Mouse (Mus musculus): Measurements from ENCODE around the gene Bbip1. TPM values are rescaled to one million over a fixed set of nuclear protein-coding genes. Genes with fewer than 3 reads are reported as not detected.
A peak's percentile ranks its signal among the peaks of the same experiment; 100 is the strongest.

Gene Bbip1
- polyA plus RNA-seq, 1 experiment: 31.0 TPM

DNA sequence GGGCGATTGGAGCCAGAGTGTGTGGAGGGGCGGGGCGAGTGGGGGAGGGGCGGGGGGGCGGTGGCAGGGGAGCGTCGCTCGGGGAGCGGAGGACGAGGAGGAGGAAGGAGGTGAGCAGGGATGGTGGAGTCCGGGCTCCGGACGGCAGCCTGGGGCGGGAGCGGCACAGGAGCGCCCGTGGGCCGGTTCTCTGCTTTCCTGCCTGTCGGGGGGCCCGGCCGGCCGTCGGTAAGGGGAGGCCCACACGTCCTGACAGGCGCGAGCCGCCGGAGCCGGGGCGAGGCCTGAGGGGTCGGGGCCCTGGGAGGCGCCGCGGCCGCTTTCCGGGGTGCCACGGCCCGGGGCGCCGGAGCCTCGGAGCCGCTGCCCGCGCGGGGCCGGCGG is 351 bp upstream of the Bbip1 start:
- peak overlapping the region; percentile 98 for H3ac ChIP-seq (ENCODE audit: control insufficient read depth, insufficient read length)
- TF ChIP-seq POLR2AphosphoS2 (IDR thresholded peaks at IDR 0.05; ENCODE audit: insufficient read length, low read depth) (peak; percentile 86), USF1 (IDR thresholded peaks at IDR 0.05; ENCODE audit: low read depth) (no peak), SRF (IDR thresholded peaks at IDR 0.05; ENCODE audit: control insufficient read depth, insufficient read length, low read depth) (no peak), POLR2A (IDR thresholded peaks at IDR 0.05; ENCODE audit: insufficient read length, low read depth) (peak; percentile 85)
- H3K4me3 ChIP-seq: peak overlapping the region; percentile 62
- no peak overlapping the region for H3K4me2 ChIP-seq (ENCODE audit: low read depth)
- H3K27me3 ChIP-seq (ENCODE audit: control insufficient read depth, insufficient read depth, insufficient read length): no peaks in the 10 kb centered on the region
- H3K79me2 ChIP-seq (ENCODE audit: control insufficient read depth, insufficient read depth): peaks cover 45% of the 10 kb centered on the region
- H3K36me3 ChIP-seq (ENCODE audit: control insufficient read depth, insufficient read depth): no peaks in the 10 kb centered on the region

DNA sequence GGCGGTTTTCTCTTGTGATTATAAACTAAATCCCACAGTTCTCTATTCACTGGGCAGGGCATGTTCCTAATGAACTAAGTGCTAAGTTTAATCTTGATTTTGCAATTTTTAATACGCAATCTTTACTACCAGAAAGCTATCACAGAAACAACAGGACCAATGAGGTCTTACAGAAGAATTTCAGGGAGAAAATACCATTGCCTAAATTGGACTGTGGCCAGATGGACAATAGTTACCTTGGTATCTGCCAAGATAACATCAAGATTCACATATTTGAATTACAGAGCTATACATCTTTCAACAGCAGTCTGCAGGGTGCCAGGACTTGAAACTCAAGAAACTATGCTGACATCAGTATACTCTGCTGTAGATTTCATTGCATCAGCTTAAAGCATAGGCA is 2.1 kb downstream of the Bbip1 start:
- TF ChIP-seq MAX (IDR thresholded peaks at IDR 0.05; ENCODE audit: low read depth): no peak
- TF ChIP-seq TCF3 (IDR thresholded peaks at IDR 0.05; ENCODE audit: insufficient read length, low read depth): no peak
- TF ChIP-seq POLR2AphosphoS2 (IDR thresholded peaks at IDR 0.05; ENCODE audit: insufficient read length, low read depth): no peak
- no peak for TF ChIP-seq USF1 (IDR thresholded peaks at IDR 0.05; ENCODE audit: low read depth)
- TF ChIP-seq POLR2A (IDR thresholded peaks at IDR 0.05; ENCODE audit: insufficient read length, low read depth): no peak
- no peak for TF ChIP-seq TCF12 (IDR thresholded peaks at IDR 0.05; ENCODE audit: insufficient read depth, poor library complexity, severe bottlenecking)
- H3K4me2 ChIP-seq (ENCODE audit: low read depth): peak overlapping the region; percentile 80

GRCm38 (mm10) chr19:53941139-53941538 is 3.3 kb downstream of the Bbip1 start:
- no peaks in the 10 kb centered on the region for H3K27me3 ChIP-seq (ENCODE audit: control insufficient read depth, insufficient read depth, insufficient read length)
- no peak for TF ChIP-seq MYOD1 (IDR thresholded peaks at IDR 0.05; ENCODE audit: control insufficient read depth in 1 of 3, insufficient read length in 2 of 3, low read depth in 2 of 3)
- TF ChIP-seq REST (IDR thresholded peaks at IDR 0.05; ENCODE audit: insufficient read depth, insufficient read length): no peak
- TF ChIP-seq E2F4 (IDR thresholded peaks at IDR 0.05; ENCODE audit: insufficient read depth): no peak
- TF ChIP-seq CEBPB (IDR thresholded peaks at IDR 0.05; ENCODE audit: insufficient read depth, poor library complexity, severe bottlenecking): no peak
- TF ChIP-seq SRF (IDR thresholded peaks at IDR 0.05; ENCODE audit: control insufficient read depth, insufficient read length, low read depth): no peak
- no peak for TF ChIP-seq POLR2AphosphoS2 (IDR thresholded peaks at IDR 0.05; ENCODE audit: insufficient read length, low read depth)
- TF ChIP-seq TCF3 (IDR thresholded peaks at IDR 0.05; ENCODE audit: insufficient read length, low read depth): no peak
- TF ChIP-seq MYOG (IDR thresholded peaks at IDR 0.05; ENCODE audit: control insufficient read depth in 1 of 3, insufficient read depth in 1 of 3, insufficient read length in 2 of 3, low read depth in 2 of 3): no peak
- no peak for TF ChIP-seq POLR2A (IDR thresholded peaks at IDR 0.05; ENCODE audit: insufficient read length, low read depth)
- no peak overlapping the region for H3K4me3 ChIP-seq
- H3K36me3 ChIP-seq (ENCODE audit: control insufficient read depth, insufficient read depth): no peaks in the 10 kb centered on the region
- no peak overlapping the region for H3ac ChIP-seq (ENCODE audit: control insufficient read depth, insufficient read length)
- peaks cover 9% of the 10 kb centered on the region for H3K79me2 ChIP-seq (ENCODE audit: control insufficient read depth, insufficient read depth)
- no peak overlapping the region for H3K4me2 ChIP-seq (ENCODE audit: low read depth)

More for the DNA sequence above, 2.1 kb downstream of the Bbip1 start:
- peak overlapping the region; percentile 62 for H3K4me3 ChIP-seq
- peaks cover 21% of the 10 kb centered on the region for H3K79me2 ChIP-seq (ENCODE audit: control insufficient read depth, insufficient read depth)
- H3K36me3 ChIP-seq (ENCODE audit: control insufficient read depth, insufficient read depth): no peaks in the 10 kb centered on the region
- no peaks in the 10 kb centered on the region for H3K27me3 ChIP-seq (ENCODE audit: control insufficient read depth, insufficient read depth, insufficient read length)
- H3ac ChIP-seq (ENCODE audit: control insufficient read depth, insufficient read length): no peak overlapping the region

DNA sequence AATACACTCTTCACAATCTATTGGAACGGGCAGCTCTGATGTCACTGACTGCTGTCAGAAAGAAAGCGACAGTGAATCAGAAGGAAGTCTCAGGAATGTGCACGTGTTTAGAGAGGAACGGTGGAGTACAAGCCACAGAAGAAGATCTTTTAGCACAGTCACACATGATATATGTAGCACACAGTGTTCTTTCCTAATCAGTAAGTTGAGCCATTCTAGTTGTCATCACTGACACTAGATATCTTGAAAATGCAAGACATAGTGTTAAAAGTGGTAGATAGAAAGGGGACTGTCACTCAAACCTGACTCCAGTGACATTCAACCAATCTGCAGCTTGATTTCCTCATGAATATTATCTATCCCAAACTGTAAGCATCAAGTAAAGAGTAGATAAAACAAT is 5.0 kb downstream of the Bbip1 start:
- Histone ChIP-seq H3K4me2 (ENCODE audit: low read depth) (no peak overlapping the region), H3K79me2 (ENCODE audit: control insufficient read depth, insufficient read depth) (no peaks in the 10 kb centered on the region), H3ac (ENCODE audit: control insufficient read depth, insufficient read length) (no peak overlapping the region), H3K36me3 (ENCODE audit: control insufficient read depth, insufficient read depth) (no peaks in the 10 kb centered on the region), H3K4me3 (no peak overlapping the region), H3K27me3 (ENCODE audit: control insufficient read depth, insufficient read depth, insufficient read length) (no peaks in the 10 kb centered on the region)
- TF ChIP-seq REST (IDR thresholded peaks at IDR 0.05; ENCODE audit: insufficient read depth, insufficient read length): no peak
- no peak for TF ChIP-seq E2F4 (IDR thresholded peaks at IDR 0.05; ENCODE audit: insufficient read depth)
- no peak for TF ChIP-seq MAX (IDR thresholded peaks at IDR 0.05; ENCODE audit: low read depth)
- no peak for TF ChIP-seq USF1 (IDR thresholded peaks at IDR 0.05; ENCODE audit: low read depth)
- no peak for TF ChIP-seq CEBPB (IDR thresholded peaks at IDR 0.05; ENCODE audit: insufficient read depth, poor library complexity, severe bottlenecking)
- TF ChIP-seq TCF12 (IDR thresholded peaks at IDR 0.05; ENCODE audit: insufficient read depth, poor library complexity, severe bottlenecking): no peak
- no peak for TF ChIP-seq MYOG (IDR thresholded peaks at IDR 0.05; ENCODE audit: control insufficient read depth in 1 of 3, insufficient read depth in 1 of 3, insufficient read length in 2 of 3, low read depth in 2 of 3)
- TF ChIP-seq MYOD1 (IDR thresholded peaks at IDR 0.05; ENCODE audit: control insufficient read depth in 1 of 3, insufficient read length in 2 of 3, low read depth in 2 of 3): no peak
- TF ChIP-seq TCF3 (IDR thresholded peaks at IDR 0.05; ENCODE audit: insufficient read length, low read depth): no peak

DNA sequence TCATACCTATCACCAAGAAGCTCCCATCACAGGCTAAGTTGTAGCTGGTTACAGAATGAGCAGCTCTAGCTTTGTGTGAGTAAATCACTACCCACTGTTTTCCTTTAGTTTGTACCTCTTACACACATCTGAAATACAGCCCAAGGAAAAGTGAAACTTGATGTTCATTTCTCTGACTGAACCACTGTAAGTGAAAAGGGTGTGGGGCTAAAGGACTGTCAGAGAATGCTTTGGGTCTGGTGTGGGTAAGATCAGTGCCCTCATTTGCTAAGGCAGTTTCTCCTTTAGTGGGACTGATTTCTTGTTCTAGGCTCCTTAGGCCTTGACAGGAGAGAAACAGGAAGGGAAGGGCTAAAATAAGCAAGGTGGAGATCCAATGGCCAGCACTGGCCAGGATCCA is 10.4 kb downstream of the Bbip1 start:
- TF ChIP-seq MAX (IDR thresholded peaks at IDR 0.05; ENCODE audit: low read depth) (no peak), POLR2A (IDR thresholded peaks at IDR 0.05; ENCODE audit: insufficient read length, low read depth) (no peak), CEBPB (IDR thresholded peaks at IDR 0.05; ENCODE audit: insufficient read depth, poor library complexity, severe bottlenecking) (no peak), TCF12 (IDR thresholded peaks at IDR 0.05; ENCODE audit: insufficient read depth, poor library complexity, severe bottlenecking) (no peak), REST (IDR thresholded peaks at IDR 0.05; ENCODE audit: insufficient read depth, insufficient read length) (no peak), USF1 (IDR thresholded peaks at IDR 0.05; ENCODE audit: low read depth) (no peak), POLR2AphosphoS2 (IDR thresholded peaks at IDR 0.05; ENCODE audit: insufficient read length, low read depth) (no peak), MYOD1 (IDR thresholded peaks at IDR 0.05; ENCODE audit: control insufficient read depth in 1 of 3, insufficient read length in 2 of 3, low read depth in 2 of 3) (no peak), E2F4 (IDR thresholded peaks at IDR 0.05; ENCODE audit: insufficient read depth) (no peak), MYOG (IDR thresholded peaks at IDR 0.05; ENCODE audit: control insufficient read depth in 1 of 3, insufficient read depth in 1 of 3, insufficient read length in 2 of 3, low read depth in 2 of 3) (no peak), SRF (IDR thresholded peaks at IDR 0.05; ENCODE audit: control insufficient read depth, insufficient read length, low read depth) (no peak), TCF3 (IDR thresholded peaks at IDR 0.05; ENCODE audit: insufficient read length, low read depth) (no peak)
- Histone ChIP-seq H3K4me3 (no peak overlapping the region), H3K4me2 (ENCODE audit: low read depth) (no peak overlapping the region), H3K36me3 (ENCODE audit: control insufficient read depth, insufficient read depth) (peaks cover 24% of the 10 kb centered on the region), H3K79me2 (ENCODE audit: control insufficient read depth, insufficient read depth) (no peaks in the 10 kb centered on the region), H3K27me3 (ENCODE audit: control insufficient read depth, insufficient read depth, insufficient read length) (no peaks in the 10 kb centered on the region), H3ac (ENCODE audit: control insufficient read depth, insufficient read length) (no peak overlapping the region)
